Mouse (Mus musculus) stomach, embryonic 14.5 days (tissue): Measurements from ENCODE around the gene Klf11. TPM values are rescaled to one million over a fixed set of nuclear protein-coding genes. Genes with fewer than 3 reads are reported as not detected.

ENCODE experiments used
- ATAC-seq: fragments of 200-750 bp; cut with Nextera tagmentation; 2 replicates; pipeline ENCODE4 v1.8.0; 2017; ENCODE audit warnings: low read depth, moderate TSS enrichment; ENCODE audit not compliant: insufficient number of reproducible peaks, insufficient read depth, low FRiP score
- H3K27ac ChIP-seq: fragments of 300-500 bp; sonication (generic); 2 replicates; pipeline ENCODE4 v1.5.1; 2014; ENCODE audit warnings: mild to moderate bottlenecking, low read length, moderate library complexity, mixed read lengths
- H3K27me3 ChIP-seq: fragments of 300-500 bp; sonication (generic); 2 replicates; pipeline ENCODE4 v1.6.1; 2014; ENCODE audit warnings: low read length, control low read depth, mixed read lengths; ENCODE audit not compliant: control insufficient read depth, insufficient read depth
- H3K36me3 ChIP-seq: fragments of 300-500 bp; sonication (generic); 2 replicates; pipeline ENCODE4 v1.6.1; 2014; ENCODE audit warnings: mild to moderate bottlenecking, control low read depth, low read length, moderate library complexity, mixed read lengths; ENCODE audit not compliant: control insufficient read depth, insufficient read depth
- H3K4me1 ChIP-seq: fragments of 300-500 bp; sonication (generic); 2 replicates; pipeline ENCODE4 v1.6.1; 2014; ENCODE audit warnings: low read length, control low read depth, mixed read lengths; ENCODE audit not compliant: control insufficient read depth, insufficient read depth
- H3K4me2 ChIP-seq: fragments of 300-500 bp; sonication (generic); replicated peaks from 2 replicates; pipeline ENCODE4 v1.6.1; 2014; ENCODE audit warnings: low read depth, low read length, control low read depth
- H3K4me3 ChIP-seq: fragments of 300-500 bp; sonication (generic); 2 replicates; pipeline ENCODE4 v1.5.1; 2014; ENCODE audit warnings: low read depth, low read length, control low read depth
- H3K9ac ChIP-seq: fragments of 300-500 bp; sonication (generic); replicated peaks from 2 replicates; pipeline ENCODE4 v1.6.1; 2014; ENCODE audit warnings: low read depth, mild to moderate bottlenecking, control low read depth, low read length, moderate library complexity, mixed read lengths
- H3K9me3 ChIP-seq: fragments of 300-500 bp; sonication (generic); 2 replicates; pipeline ENCODE4 v1.6.1; 2016; ENCODE audit warnings: low read depth, low read length, control low read depth; ENCODE audit not compliant: control insufficient read depth
- WGBS: fragments of 180-500 bp; shearing (Covaris S2); extraction: QIAGEN DNeasy Blood & Tissue Kit; methylation state at CpG from one replicate; pipeline ENCODE4 v1.1.7; 2014; 5-methylcytosine and 5-hydroxymethylcytosine counted together
- polyA plus RNA-seq: library from polyadenylated mRNA; unstranded; fragments of >200 nt; fragmentation: Nextera tagmentation; extraction: Ambion mirVana; gene quantifications from 2 replicates; pipeline ENCODE4 v1.2.1, GENCODE M21; 2014

The Klf11 gene
- polyA plus RNA-seq, 1 experiment from 2014 or later, result 14.3 TPM

GRCm38 (mm10) chr12:24659923-24660322 is 8.8 kb downstream of the Klf11 start:
- Histone ChIP-seq H3K4me3 (no peak overlapping the region), H3K9ac (no peak overlapping the region), H3K27ac (no peak overlapping the region), H3K9me3 (no peaks in the 10 kb centered on the region), H3K4me1 (no peaks in the 10 kb centered on the region), H3K27me3 (no peaks in the 10 kb centered on the region), H3K36me3 (peaks cover 50% of the 10 kb centered on the region), H3K4me2 (no peak overlapping the region)
- WGBS, result 88% methylated on average over 9 of the region's 9 CpGs
- no peak for ATAC-seq

DNA sequence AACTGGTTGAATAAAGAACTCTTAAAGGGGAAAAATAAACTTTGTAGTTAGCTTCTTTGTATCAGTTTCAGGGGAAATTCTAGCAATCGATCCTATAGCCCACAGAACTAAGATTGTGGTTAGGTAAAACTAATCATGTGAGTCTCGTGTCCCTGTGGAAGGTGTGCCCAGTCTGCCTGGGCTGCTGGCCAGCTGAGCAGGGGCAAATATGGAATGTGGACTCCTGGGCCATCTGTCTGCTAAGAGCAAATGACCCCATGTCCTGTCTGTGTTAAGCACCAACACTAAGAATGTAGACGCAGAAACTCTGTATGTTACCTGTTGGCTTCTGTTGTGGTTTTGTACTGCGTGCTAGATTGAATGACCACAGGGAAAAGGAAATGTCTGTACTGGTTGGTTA is 10.0 kb downstream of the Klf11 start:
- no peaks in the 10 kb centered on the region for H3K9me3 ChIP-seq
- H3K4me3 ChIP-seq, result no peak overlapping the region
- 86% methylated on average over 4 of the region's 4 CpGs for WGBS
- H3K4me1 ChIP-seq, result no peaks in the 10 kb centered on the region
- H3K9ac ChIP-seq, result no peak overlapping the region
- H3K4me2 ChIP-seq, result no peak overlapping the region
- no peak for ATAC-seq
- H3K27me3 ChIP-seq, result no peaks in the 10 kb centered on the region
- H3K27ac ChIP-seq, result no peak overlapping the region
- H3K36me3 ChIP-seq, result peaks cover 39% of the 10 kb centered on the region

DNA sequence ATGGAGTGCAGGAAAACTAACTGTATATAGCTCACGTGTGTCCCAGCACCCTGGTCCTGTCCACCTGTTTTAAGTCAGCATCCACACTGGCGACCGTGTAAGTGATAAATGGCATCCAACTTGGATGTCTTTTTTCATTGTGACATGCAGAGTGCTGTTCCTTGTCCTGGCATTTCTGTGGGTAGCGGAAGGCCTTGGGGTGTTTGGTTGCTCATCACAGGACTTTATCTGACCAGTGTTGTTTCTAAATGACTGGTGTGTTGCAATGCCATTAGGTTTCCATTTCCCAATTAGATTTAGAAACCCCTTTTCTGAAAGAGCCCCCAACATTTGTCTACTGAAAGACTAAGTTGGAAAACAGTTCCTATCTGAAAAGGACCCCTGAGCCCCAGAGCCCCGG is 11.1 kb downstream of the Klf11 start:
- WGBS, result 78% methylated on average over 5 of the region's 5 CpGs
- no peaks in the 10 kb centered on the region for H3K4me1 ChIP-seq

DNA sequence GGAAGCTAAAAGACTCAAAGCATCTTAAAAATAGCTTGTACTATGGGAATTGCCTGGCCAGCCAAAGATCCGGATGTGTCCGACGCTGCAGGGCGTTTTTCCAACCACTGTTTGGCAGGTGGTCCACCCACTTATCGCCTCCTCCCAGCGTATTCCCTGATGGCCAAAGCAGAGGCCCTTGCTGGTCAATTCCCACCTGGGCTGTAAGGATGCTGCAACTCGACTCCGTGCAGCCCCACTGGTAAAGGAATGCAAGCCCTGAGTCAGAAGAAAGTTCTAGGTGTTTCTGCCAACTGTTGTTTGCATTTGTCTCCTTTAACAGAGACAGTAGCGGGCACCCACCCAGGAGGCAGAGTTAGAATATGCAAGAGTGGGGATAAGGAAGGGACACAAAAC is 29.0 kb downstream of the Klf11 start:
- Histone ChIP-seq H3K4me2 (peak overlapping the region; percentile 93), H3K9me3 (no peaks in the 10 kb centered on the region), H3K9ac (no peak overlapping the region), H3K27ac (no peak overlapping the region), H3K4me1 (peaks cover 15% of the 10 kb centered on the region), H3K4me3 (peak overlapping the region; percentile 53), H3K27me3 (no peaks in the 10 kb centered on the region; the same call in 1 of the 2 replicates), H3K36me3 (no peaks in the 10 kb centered on the region; the same call in 1 of the 2 replicates)
- 25% methylated on average over 9 of the region's 9 CpGs for WGBS
- no peak for ATAC-seq

More for the DNA sequence above, 11.1 kb downstream of the Klf11 start:
- H3K4me3 ChIP-seq, result no peak overlapping the region
- H3K9ac ChIP-seq, result no peak overlapping the region
- no peaks in the 10 kb centered on the region for H3K27me3 ChIP-seq
- no peak for ATAC-seq
- H3K4me2 ChIP-seq, result no peak overlapping the region
- H3K9me3 ChIP-seq, result no peaks in the 10 kb centered on the region
- peaks cover 28% of the 10 kb centered on the region for H3K36me3 ChIP-seq
- no peak overlapping the region for H3K27ac ChIP-seq

DNA sequence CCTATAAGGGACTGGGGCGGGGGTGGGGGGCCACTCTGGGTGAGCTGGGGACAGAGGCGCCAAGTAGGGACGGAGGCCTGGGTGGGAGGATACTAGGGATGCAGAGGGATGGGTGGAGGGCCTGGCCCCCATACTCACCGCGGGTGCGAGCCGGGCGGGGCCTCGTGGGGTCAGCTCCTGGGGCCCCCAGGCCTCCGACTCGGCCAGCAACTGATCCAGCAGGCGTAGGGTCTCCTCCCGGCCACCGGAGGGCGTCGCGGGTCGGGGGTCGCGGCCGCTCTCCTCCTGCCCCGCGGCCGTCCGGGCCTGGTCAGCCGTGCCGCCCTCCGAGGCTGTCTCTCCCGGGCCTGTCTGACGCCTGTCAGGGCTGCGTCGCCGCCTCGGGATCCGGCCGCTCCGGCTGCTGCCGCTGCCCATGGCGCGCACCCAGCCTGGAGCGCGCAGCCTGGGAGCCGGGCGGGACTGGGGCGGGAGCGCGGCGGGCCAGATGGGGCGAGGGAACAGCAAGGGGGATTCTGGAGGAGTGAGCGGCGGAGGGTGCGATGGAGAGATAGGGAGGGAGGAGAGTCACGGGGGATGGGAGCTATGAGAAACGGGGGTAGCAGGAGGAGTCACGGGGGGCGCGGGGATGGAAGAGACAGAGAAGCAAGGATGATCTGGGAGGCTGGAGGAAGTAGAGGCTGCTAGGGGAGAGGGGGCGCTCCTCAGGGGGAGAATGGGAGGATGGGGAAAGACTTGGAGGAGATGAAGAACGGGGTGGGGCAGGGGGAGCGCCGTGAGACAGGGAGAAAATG is 29.6 kb downstream of the Klf11 start:
- H3K4me2 ChIP-seq, result peak overlapping the region; percentile 93
- H3K9ac ChIP-seq, result peak overlapping the region; percentile 45; the same call in 1 of the 2 replicates
- H3K4me1 ChIP-seq, result peaks cover 15% of the 10 kb centered on the region
- peak overlapping the region; percentile 53 for H3K4me3 ChIP-seq
- no peaks in the 10 kb centered on the region; the same call in 1 of the 2 replicates for H3K27me3 ChIP-seq
- H3K36me3 ChIP-seq, result no peaks in the 10 kb centered on the region; the same call in 1 of the 2 replicates
- 3% methylated on average over 50 of the region's 61 CpGs for WGBS
- H3K9me3 ChIP-seq, result no peaks in the 10 kb centered on the region
- peak; percentile 60 for ATAC-seq
- no peak overlapping the region for H3K27ac ChIP-seq

GRCm38 (mm10) chr12:24681286-24682023 is 30.4 kb downstream of the Klf11 start, which contains the start of gene Cys1:
Gene Cys1, minus strand, starts transcription at chr12:24681813.
- 6% methylated on average over 20 of the region's 20 CpGs for WGBS
- no peak within 1 kb of the TSS for H3K27ac ChIP-seq
- peak within 1 kb of the TSS; percentile 45; the same call in 1 of the 2 replicates for H3K9ac ChIP-seq
- no peaks in the 10 kb centered on the region for H3K9me3 ChIP-seq
- no peaks in the 10 kb centered on the region; the same call in 1 of the 2 replicates for H3K27me3 ChIP-seq
- no peaks in the 10 kb centered on the region; the same call in 1 of the 2 replicates for H3K36me3 ChIP-seq
- no peak for ATAC-seq
- peaks cover 15% of the 10 kb centered on the region for H3K4me1 ChIP-seq
- peak within 1 kb of the TSS; percentile 93 for H3K4me2 ChIP-seq
- peak within 1 kb of the TSS; percentile 53 for H3K4me3 ChIP-seq

GRCm38 (mm10) chr12:24682563-24682962 is 31.5 kb downstream of the Klf11 start:
- WGBS, result 27% methylated on average over 8 of the region's 8 CpGs
- no peak overlapping the region for H3K4me3 ChIP-seq
- H3K9me3 ChIP-seq, result no peaks in the 10 kb centered on the region
- H3K9ac ChIP-seq, result no peak overlapping the region
- peak; percentile 20; the same call in 1 of the 2 replicates for ATAC-seq
- H3K4me1 ChIP-seq, result peaks cover 15% of the 10 kb centered on the region
- H3K27ac ChIP-seq, result no peak overlapping the region
- H3K36me3 ChIP-seq, result no peaks in the 10 kb centered on the region; the same call in 1 of the 2 replicates
- no peaks in the 10 kb centered on the region; the same call in 1 of the 2 replicates for H3K27me3 ChIP-seq
- H3K4me2 ChIP-seq, result no peak overlapping the region; the same call in 1 of the 2 replicates

GRCm38 (mm10) chr12:24683461-24683860 is 32.4 kb downstream of the Klf11 start:
- Histone ChIP-seq H3K9me3 (no peaks in the 10 kb centered on the region), H3K27me3 (no peaks in the 10 kb centered on the region; the same call in 1 of the 2 replicates), H3K9ac (no peak overlapping the region), H3K4me3 (no peak overlapping the region), H3K27ac (no peak overlapping the region), H3K4me2 (no peak overlapping the region), H3K36me3 (no peaks in the 10 kb centered on the region; the same call in 1 of the 2 replicates), H3K4me1 (peaks cover 15% of the 10 kb centered on the region)
- ATAC-seq, result no peak
- 84% methylated on average over 7 of the region's 7 CpGs for WGBS
